Mouse (Mus musculus) A20 (cell line): ENCODE measurements at regions not wholly inside any gene's neighbourhood (a gene's known extent, or its start where the extent isn't known, plus 50 kb on each side); places are given as distances from the start of the nearest gene placed in this dataset.

Experiments
- DNase-seq: peaks from one replicate; pipeline ENCODE4 v3.0.0-alpha.2; 2011; ENCODE audit warnings: low read depth, low spot score

GRCm38 (mm10) chr15:59169831-59170230 is 280.7 kb downstream of the Gm49356 start:
- DNase-seq: no peak

- no peak for DNase-seq
Observed at GRCm38 (mm10) chr15:59171120-59171519, 282.0 kb downstream of the Gm49356 start.

GRCm38 (mm10) chr15:59173452-59174245 is 284.6 kb downstream of the Gm49356 start:
- no peak for DNase-seq

- no peak for DNase-seq
Observed at GRCm38 (mm10) chr15:59174246-59174751, 285.2 kb downstream of the Gm49356 start.

GRCm38 (mm10) chr15:59174893-59175531 is 285.9 kb downstream of the Gm49356 start:
- DNase-seq: no peak

GRCm38 (mm10) chr15:59180076-59180475 is 291.0 kb downstream of the Gm49356 start:
- DNase-seq: no peak

GRCm38 (mm10) chr15:59184461-59184860 is 295.4 kb downstream of the Gm49356 start:
- DNase-seq: no peak

- DNase-seq: no peak
Observed at GRCm38 (mm10) chr15:59187566-59187965, 298.5 kb downstream of the Gm49356 start.

- no peak for DNase-seq
Observed at GRCm38 (mm10) chr15:59188371-59188770, 299.3 kb downstream of the Gm49356 start.

- DNase-seq: no peak
Observed at GRCm38 (mm10) chr15:59190511-59190910, 301.4 kb downstream of the Gm49356 start.

- no peak for DNase-seq
Observed at GRCm38 (mm10) chr15:59194421-59194820, 305.3 kb downstream of the Gm49356 start.

- DNase-seq: no peak
Observed at GRCm38 (mm10) chr15:59196351-59196750, 307.3 kb downstream of the Gm49356 start.

- DNase-seq: no peak
Observed at GRCm38 (mm10) chr15:59197455-59198391, 308.6 kb downstream of the Gm49356 start.

GRCm38 (mm10) chr15:59201386-59201785 is 312.3 kb downstream of the Gm49356 start:
- DNase-seq: no peak

- DNase-seq: no peak
Observed at GRCm38 (mm10) chr15:59201894-59202670, 313.0 kb downstream of the Gm49356 start.

GRCm38 (mm10) chr15:59203097-59203849 is 314.2 kb downstream of the Gm49356 start:
- no peak for DNase-seq

- peak; percentile 40 for DNase-seq
Observed at GRCm38 (mm10) chr15:59203850-59204625, 314.9 kb downstream of the Gm49356 start.

GRCm38 (mm10) chr15:59205091-59205490 is 316.0 kb downstream of the Gm49356 start:
- no peak for DNase-seq

GRCm38 (mm10) chr15:59205544-59205943 is 316.4 kb downstream of the Gm49356 start:
- no peak for DNase-seq
